Mouse (Mus musculus): ENCODE data around the gene Igsf3. TPM values are rescaled to one million over a fixed set of nuclear protein-coding genes. Genes with fewer than 3 reads are reported as not detected.

Gene Igsf3
- total and polyA plus RNA-seq, 3 experiments: 0.54 to 1.0 (median 0.59) TPM

GRCm38 (mm10) chr3:101418740-101419652 is 42.1 kb downstream of the Igsf3 start:
- TF ChIP-seq JUND (conservative IDR thresholded peaks at IDR 0.05; ENCODE audit: low read depth, low read length): no peak
- TF ChIP-seq RAD21 (IDR thresholded peaks at IDR 0.05; ENCODE audit: low read depth, low read length): no peak
- no peak for TF ChIP-seq MYC (IDR thresholded peaks at IDR 0.05; ENCODE audit: low read depth, low read length)
- no peak for TF ChIP-seq MAX (IDR thresholded peaks at IDR 0.05; ENCODE audit: low read length)
- TF ChIP-seq E2F4 (IDR thresholded peaks at IDR 0.05; ENCODE audit: insufficient replicate concordance, low read depth, low read length): no peak
- TF ChIP-seq ZNF384 (IDR thresholded peaks at IDR 0.05; ENCODE audit: low read depth, low read length): no peak
- no peak for TF ChIP-seq HCFC1 (IDR thresholded peaks at IDR 0.05; ENCODE audit: low read depth, low read length)
- no peak for TF ChIP-seq MEF2A (IDR thresholded peaks at IDR 0.05; ENCODE audit: borderline replicate concordance, low read depth, low read length)
- TF ChIP-seq JUN (IDR thresholded peaks at IDR 0.05; ENCODE audit: insufficient read depth, low read depth, low read length): no peak
- no peak for TF ChIP-seq RCOR1 (conservative IDR thresholded peaks at IDR 0.05; ENCODE audit: low read depth, low read length)
- TF ChIP-seq NELFE (IDR thresholded peaks at IDR 0.05; ENCODE audit: low read depth, low read length): no peak
- TF ChIP-seq IRF4 (IDR thresholded peaks at IDR 0.05; ENCODE audit: low read depth, low read length): no peak
- no peak for TF ChIP-seq ELF1 (IDR thresholded peaks at IDR 0.05; ENCODE audit: low read depth, low read length)
- no peak for TF ChIP-seq CHD2 (IDR thresholded peaks at IDR 0.05; ENCODE audit: low read length)
- TF ChIP-seq CTCF (conservative IDR thresholded peaks at IDR 0.05 in 1 of 2, IDR thresholded peaks at IDR 0.05 in 1 of 2; ENCODE audit: low read depth in 2 of 2, low read length in 2 of 2): no peak
- no peak for TF ChIP-seq POLR2A (IDR thresholded peaks at IDR 0.05; ENCODE audit: low read depth, low read length)
- TF ChIP-seq TCF12 (IDR thresholded peaks at IDR 0.05; ENCODE audit: low read depth, low read length): no peak
- TF ChIP-seq MAZ (IDR thresholded peaks at IDR 0.05; ENCODE audit: low read depth, low read length): no peak
- no peak for TF ChIP-seq POLR2AphosphoS2 (IDR thresholded peaks at IDR 0.05; ENCODE audit: low read depth, low read length)
- TF ChIP-seq MXI1 (IDR thresholded peaks at IDR 0.05; ENCODE audit: low read depth, low read length): no peak
- Histone ChIP-seq H3K9me3 (replicated peaks; ENCODE audit: low read length) (no peaks in the 10 kb centered on the region), H3K4me2 (ENCODE audit: insufficient read depth, low read depth, poor library complexity, severe bottlenecking) (no peak overlapping the region), H3K9ac (ENCODE audit: insufficient read depth, low read depth) (no peak overlapping the region), H3K4me1 (ENCODE audit: control insufficient read depth in 1 of 2, insufficient read depth in 2 of 2) (peaks cover 16 to 20% of the 10 kb centered on the region in 2 experiments), H3K27ac (ENCODE audit: insufficient read depth, low read depth) (no peak overlapping the region), H3K27me3 (replicated peaks) (no peaks in the 10 kb centered on the region), H3K4me3 (replicated peaks in 1 of 3; ENCODE audit: low read depth in 2 of 3, low read length in 2 of 3, poor library complexity in 1 of 3) (no peak overlapping the region), H3K36me3 (replicated peaks in 1 of 2; ENCODE audit: control insufficient read depth in 1 of 2, insufficient read depth in 1 of 2, low read length in 1 of 2) (no peaks in the 10 kb centered on the region), H3K79me2 (replicated peaks; ENCODE audit: control insufficient read depth, extremely low read depth, insufficient read depth, poor library complexity, severe bottlenecking) (no peaks in the 10 kb centered on the region)
- dilution Hi-C loops (cut with MboI; ENCODE audit: extremely low pct_ligation_motif_present, extremely low pct_unique_long_range_greater_than_20kb, low sequenced_read_pairs) (no loop called here), in situ Hi-C loops (cut with MboI; ENCODE audit: low pct_ligation_motif_present, low pct_unique_long_range_greater_than_20kb, low sequenced_read_pairs) (no loop called here)
- no peak for DNase-seq (ENCODE audit: extremely low read depth)

GRCm38 (mm10) chr3:101419653-101419994 is 42.7 kb downstream of the Igsf3 start:
- Histone ChIP-seq H3K4me3 (replicated peaks in 1 of 3; ENCODE audit: low read depth in 2 of 3, low read length in 2 of 3, poor library complexity in 1 of 3) (no peak overlapping the region), H3K27ac (ENCODE audit: insufficient read depth, low read depth) (no peak overlapping the region), H3K79me2 (replicated peaks; ENCODE audit: control insufficient read depth, extremely low read depth, insufficient read depth, poor library complexity, severe bottlenecking) (no peaks in the 10 kb centered on the region), H3K4me2 (ENCODE audit: insufficient read depth, low read depth, poor library complexity, severe bottlenecking) (no peak overlapping the region), H3K36me3 (replicated peaks in 1 of 2; ENCODE audit: control insufficient read depth in 1 of 2, insufficient read depth in 1 of 2, low read length in 1 of 2) (no peaks in the 10 kb centered on the region), H3K4me1 (ENCODE audit: control insufficient read depth in 1 of 2, insufficient read depth in 2 of 2) (peaks cover 15 to 16% of the 10 kb centered on the region in 2 experiments), H3K27me3 (replicated peaks) (no peaks in the 10 kb centered on the region), H3K9me3 (replicated peaks; ENCODE audit: low read length) (no peaks in the 10 kb centered on the region), H3K9ac (ENCODE audit: insufficient read depth, low read depth) (no peak overlapping the region)
- no peak for DNase-seq (ENCODE audit: extremely low read depth)
- in situ Hi-C loops (cut with MboI; ENCODE audit: low pct_ligation_motif_present, low pct_unique_long_range_greater_than_20kb, low sequenced_read_pairs): no loop called here
- dilution Hi-C loops (cut with MboI; ENCODE audit: extremely low pct_ligation_motif_present, extremely low pct_unique_long_range_greater_than_20kb, low sequenced_read_pairs): no loop called here
- no peak for TF ChIP-seq SMC3 (IDR thresholded peaks at IDR 0.05; ENCODE audit: low read depth, low read length)
